In genomic region chr7:132330179-132330578, GRCm38 (mm10) we compare ENCODE assay signal across 30 mouse cellular contexts.
"Had no signal": no experiment of that assay in that cellular context is flagged by ENCODE, and none has a peak within 500 bp of the region (broad histone marks: within the 10 kb centered on the region; RNA-seq: fewer than 3 reads in every experiment).

No protein-coding gene starts in this region.

- ATAC-seq: hindbrain, embryonic 16.5 days; hindbrain, postnatal 0 days; inflammation-experienced regulatory T-cells, adult 6 months; intestine, embryonic 15.5 days; intestine, embryonic 16.5 days; intestine, postnatal 0 days had no signal

- H3K4me1 ChIP-seq: heart, embryonic 10.5 days had no signal

- DNase-seq: heart, postnatal 10 days; heart, postnatal 14 days; heart, postnatal 36 days; kidney, adult 18-20 months; kidney, adult 8-10 months; kidney, postnatal 10 days; kidney, postnatal 14 days; kidney, postnatal 4 days; layer of hippocampus, adult 9-11 months; layer of hippocampus, postnatal 36 days had no signal

- H3K9ac ChIP-seq: heart, embryonic 12.5 days; heart, embryonic 13.5 days; heart, embryonic 15.5 days; hindbrain, embryonic 12.5 days; hindbrain, embryonic 13.5 days; hindbrain, embryonic 14.5 days; hindbrain, embryonic 15.5 days; intestine, embryonic 15.5 days; kidney, embryonic 15.5 days had no signal

- H3K4me3 ChIP-seq: heart, embryonic 10.5 days; heart, embryonic 12.5 days; heart, embryonic 13.5 days; heart, embryonic 15.5 days; hindbrain, embryonic 10.5 days; hindbrain, embryonic 12.5 days; hindbrain, embryonic 13.5 days; hindbrain, embryonic 15.5 days; intestine, embryonic 15.5 days; kidney, embryonic 15.5 days; layer of hippocampus, adult 2 months; left cerebral cortex, adult 2 months had no signal

- H3K36me3 ChIP-seq: heart, embryonic 10.5 days; heart, embryonic 12.5 days; heart, embryonic 13.5 days; heart, embryonic 15.5 days; hindbrain, embryonic 10.5 days; hindbrain, embryonic 12.5 days; hindbrain, embryonic 13.5 days; hindbrain, embryonic 15.5 days; intestine, embryonic 15.5 days; kidney, embryonic 15.5 days had no signal

- H3K9me3 ChIP-seq: heart, embryonic 10.5 days; heart, embryonic 12.5 days; heart, embryonic 13.5 days; heart, embryonic 15.5 days; hindbrain, embryonic 10.5 days; hindbrain, embryonic 12.5 days; hindbrain, embryonic 13.5 days; hindbrain, embryonic 15.5 days; intestine, embryonic 15.5 days; kidney, embryonic 15.5 days had no signal

- H3K27ac ChIP-seq: heart, embryonic 13.5 days; heart, embryonic 15.5 days; hindbrain, embryonic 12.5 days; hindbrain, embryonic 13.5 days; hindbrain, embryonic 14.5 days; hindbrain, embryonic 15.5 days; hindbrain, postnatal 0 days; intestine, embryonic 15.5 days; kidney, embryonic 15.5 days; kidney, postnatal 0 days; layer of hippocampus, adult 2 months; left cerebral cortex, adult 2 months had no signal

- H3K27me3 ChIP-seq: heart, embryonic 12.5 days; heart, embryonic 15.5 days; hindbrain, embryonic 12.5 days; hindbrain, embryonic 13.5 days; hindbrain, embryonic 15.5 days; intestine, embryonic 15.5 days; kidney, embryonic 15.5 days had no signal

- H3K4me2 ChIP-seq: heart, embryonic 11.5 days; heart, embryonic 12.5 days; heart, embryonic 13.5 days; heart, embryonic 15.5 days; hindbrain, embryonic 12.5 days; hindbrain, embryonic 13.5 days; hindbrain, embryonic 14.5 days; hindbrain, embryonic 15.5 days; intestine, embryonic 15.5 days; kidney, embryonic 15.5 days had no signal
